Mouse (Mus musculus) natural killer cell, adult 2 months (primary cell): ENCODE measurements around the gene Tgfb3.

ENCODE experiments used
- DNase-seq, 2 experiments: peaks; one replicate each; pipeline ENCODE4 v3.0.0; 2022; ENCODE audit warnings: low spot score in 2 of 2

The Tgfb3 gene

GRCm38 (mm10) chr12:86030932-86031331, 47.9 kb downstream of the Tgfb3 start:
- no peak for DNase-seq

- no peak for DNase-seq
Measured at GRCm38 (mm10) chr12:86027747-86028146, 51.1 kb downstream of the Tgfb3 start.

- no peak for DNase-seq
Measured at GRCm38 (mm10) chr12:86027000-86027399, 51.8 kb downstream of the Tgfb3 start.

- no peak for DNase-seq
Measured at GRCm38 (mm10) chr12:86025480-86025879, 53.4 kb downstream of the Tgfb3 start.

- DNase-seq, result no peak
Measured at GRCm38 (mm10) chr12:86024426-86024825, 54.4 kb downstream of the Tgfb3 start.

GRCm38 (mm10) chr12:86023081-86023871, 55.6 kb downstream of the Tgfb3 start:
- DNase-seq, result no peak

GRCm38 (mm10) chr12:86022282-86022984, 56.4 kb downstream of the Tgfb3 start:
- no peak for DNase-seq

GRCm38 (mm10) chr12:86021583-86021982, 57.3 kb downstream of the Tgfb3 start:
- no peak for DNase-seq

GRCm38 (mm10) chr12:86017360-86017759, 61.5 kb downstream of the Tgfb3 start:
- no peak for DNase-seq

- DNase-seq, result no peak
Measured at GRCm38 (mm10) chr12:86015114-86015513, 63.7 kb downstream of the Tgfb3 start.

- no peak for DNase-seq
Measured at GRCm38 (mm10) chr12:86014621-86015020, 64.2 kb downstream of the Tgfb3 start.

- no peak for DNase-seq
Measured at GRCm38 (mm10) chr12:86014174-86014573, 64.7 kb downstream of the Tgfb3 start.

GRCm38 (mm10) chr12:86012195-86012594, 66.6 kb downstream of the Tgfb3 start:
- DNase-seq, result no peak

GRCm38 (mm10) chr12:86010656-86011055, 68.2 kb downstream of the Tgfb3 start:
- DNase-seq, result no peak

- DNase-seq, result no peak
Measured at GRCm38 (mm10) chr12:86007377-86007776, 71.5 kb downstream of the Tgfb3 start.
